Mouse (Mus musculus) mouse trophoblast stem cell (cell line): ENCODE data around the gene D730048I06Rik.
"Not testable (repeated sequence)": the region's sequence is repeated elsewhere in the genome, so short reads cannot be mapped to it uniquely, and the experiment has no call there.

Experiments
- in situ Hi-C, 2 experiments: fragments of 300-500 bp; cut with MseI, MboI; formaldehyde crosslinking; loops; 2 replicates in 1 of 2; 3 replicates in 1 of 2; pipeline ENCODE4 v1.15.1; 2025

D730048I06Rik gene

DNA sequence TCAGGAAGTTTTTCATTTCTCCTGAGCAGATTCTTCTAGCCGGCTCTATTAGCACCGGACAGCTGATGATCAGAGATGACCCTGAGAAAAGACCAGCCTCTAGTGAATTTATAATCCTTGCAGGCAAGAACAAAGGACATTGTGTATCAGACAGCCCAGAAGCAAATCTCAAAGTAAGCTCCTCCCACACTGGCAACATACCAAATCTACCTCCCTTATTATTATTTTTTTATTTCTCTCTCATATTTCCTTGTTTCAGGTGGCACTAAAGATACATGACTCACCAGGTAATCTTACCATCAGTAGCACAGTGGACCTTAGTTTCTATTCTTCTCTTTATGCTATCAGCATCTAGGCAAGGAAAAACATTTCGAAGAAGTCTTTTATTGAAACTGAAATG lies at the start of gene D730048I06Rik, which contains the start of gene Gm27235:
Gene D730048I06Rik (minus strand): TSS at position 112 of the 400 bp plus-strand sequence.
Gene Gm27235 (minus strand): TSS at position 101 of the 400 bp plus-strand sequence.
- in situ Hi-C loops = no loop called here

DNA sequence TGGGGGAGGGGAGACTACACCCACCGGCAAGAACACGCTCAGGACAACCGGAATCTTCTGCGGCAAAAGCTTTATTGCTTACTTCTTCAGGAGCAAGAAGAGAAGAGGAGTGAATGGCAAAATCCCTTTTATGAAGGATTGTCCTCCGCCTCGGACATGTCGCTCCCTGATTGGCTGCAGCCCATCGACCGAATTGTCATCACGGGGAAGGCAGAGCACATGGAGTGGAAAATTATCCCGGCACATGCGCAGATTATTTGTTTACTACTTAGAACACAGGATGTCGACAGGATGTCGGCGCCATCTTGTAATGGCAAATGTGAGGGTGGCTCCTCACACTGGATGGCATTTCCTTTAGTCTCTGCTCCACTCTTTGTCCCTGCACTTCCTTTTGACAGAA lies 28.0 kb upstream of the D730048I06Rik start:
- in situ Hi-C loops = not testable (repeated sequence)

- in situ Hi-C loops = no loop called here
Measured at GRCm38 (mm10) chr9:35798146-35798545, 8.2 kb upstream of the D730048I06Rik start.

DNA sequence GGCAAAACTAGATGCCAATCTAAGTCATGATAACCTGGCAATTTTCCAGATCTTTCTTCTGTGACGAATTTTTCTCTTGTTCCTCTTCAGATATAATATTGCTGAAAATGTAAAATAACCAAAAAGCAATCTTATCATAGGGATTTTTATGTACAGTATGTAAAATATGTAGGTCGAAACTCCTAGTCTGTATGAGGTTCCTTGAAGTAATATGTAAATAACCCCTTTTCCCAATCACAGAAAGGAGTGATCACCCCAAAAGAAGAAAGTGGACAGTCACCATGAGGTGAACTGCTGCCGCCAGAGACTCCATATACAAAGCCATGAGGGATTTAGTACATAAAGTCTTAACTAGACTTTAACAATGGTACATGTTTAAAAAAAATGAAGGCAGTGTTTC lies 11.9 kb downstream of the D730048I06Rik start, which contains the start of gene Gm17727:
Gene Gm17727 (minus strand): TSS at position 101 of the 400 bp plus-strand sequence.
- in situ Hi-C loops = no loop called here

DNA sequence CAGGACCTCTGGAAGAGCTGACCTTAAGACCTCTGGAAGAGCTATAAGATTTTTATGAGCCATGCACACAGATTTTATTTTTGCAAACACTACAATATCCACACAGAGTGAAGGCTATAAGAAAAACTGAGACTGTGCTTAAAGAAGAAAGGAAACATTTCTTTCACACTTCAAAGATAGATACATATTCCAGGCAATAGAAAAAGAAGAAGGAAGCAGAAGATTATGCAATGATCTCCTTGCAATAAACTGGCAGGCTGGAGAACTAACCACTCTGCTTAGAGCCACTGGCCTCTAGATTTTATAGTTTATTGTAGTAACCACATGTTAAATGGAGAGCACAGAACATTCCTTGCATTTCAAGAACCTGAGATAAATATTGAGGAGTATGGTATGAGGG lies 33.1 kb downstream of the D730048I06Rik start:
- in situ Hi-C loops = no loop called here

DNA sequence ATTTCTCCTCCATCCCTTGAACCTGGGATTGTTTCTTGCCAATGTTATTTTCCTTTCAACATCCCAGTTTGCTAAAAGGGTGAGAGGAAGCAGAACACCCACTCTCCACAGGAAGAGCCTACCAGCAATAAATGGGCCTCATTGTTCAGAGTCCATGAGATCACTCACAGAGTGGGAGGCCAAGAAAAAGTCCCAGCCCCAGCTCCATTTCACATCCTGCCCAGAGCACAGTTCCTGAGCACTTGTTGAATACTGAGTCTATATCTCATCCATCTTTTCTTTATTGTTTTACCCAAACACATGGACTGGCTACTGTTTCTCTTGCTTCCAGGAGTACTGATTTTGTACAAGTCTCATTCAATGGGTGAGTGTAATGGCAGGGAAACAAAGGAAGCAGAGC lies 49.2 kb downstream of the D730048I06Rik start, which contains the start of gene Gm17677:
Gene Gm17677 (plus strand): TSS at position 301 of the 400 bp plus-strand sequence.
- in situ Hi-C loops = no loop called here
